12 mouse cellular contexts compared by ENCODE assay signal in genomic region chr6:58642191-58642590, GRCm38 (mm10). TPM values are rescaled to one million over a fixed set of nuclear protein-coding genes. Genes with fewer than 3 reads are reported as not detected.
DNase-seq lines count a peak whose midpoint lies in the region; ATAC-seq and TF ChIP-seq lines count a peak whose summit lies in the region.
"Had no signal": no experiment of that assay in that cellular context is flagged by ENCODE, and none has a peak within 500 bp of the region (broad histone marks: within the 10 kb centered on the region; RNA-seq: fewer than 3 reads in every experiment).

No protein-coding gene starts in this region.

- H3K4me1 ChIP-seq in heart, embryonic 12.5 days (replicated peaks): peaks cover 18% of the 10 kb centered on the region
- H3K4me1 ChIP-seq in liver, embryonic 14.5 days (replicated peaks; ENCODE audit: control insufficient read depth in 2 of 2, insufficient read depth in 2 of 2, low read length in 1 of 2): peaks cover 39 to 54% of the 10 kb centered on the region in 2 experiments
- peaks cover 10% of the 10 kb centered on the region for H3K4me1 ChIP-seq in midbrain, embryonic 15.5 days

- TF ChIP-seq CTCF in liver, embryonic 14.5 days (IDR thresholded peaks at IDR 0.05; ENCODE audit: low read depth): no peak

- no peak overlapping the region for H3K9ac ChIP-seq in heart, embryonic 12.5 days
- H3K9ac ChIP-seq in liver, embryonic 14.5 days (replicated peaks): peak overlapping the region; percentile 97
- H3K9ac ChIP-seq in midbrain, embryonic 15.5 days: no peak overlapping the region
- H3K9ac ChIP-seq: embryonic facial prominence, embryonic 15.5 days; limb, embryonic 12.5 days; midbrain, embryonic 12.5 days had no signal

- H3K9me3 ChIP-seq in heart, embryonic 12.5 days (replicated peaks): no peaks in the 10 kb centered on the region
- H3K9me3 ChIP-seq in liver, embryonic 14.5 days (ENCODE audit: control insufficient read depth, low read length): no peaks in the 10 kb centered on the region
- no peaks in the 10 kb centered on the region for H3K9me3 ChIP-seq in midbrain, embryonic 15.5 days
- H3K9me3 ChIP-seq: embryonic facial prominence, embryonic 15.5 days; limb, embryonic 12.5 days; midbrain, embryonic 12.5 days had no signal

- no peak overlapping the region for H3K4me3 ChIP-seq in heart, embryonic 12.5 days
- H3K4me3 ChIP-seq in liver, embryonic 14.5 days (ENCODE audit: insufficient read depth in 1 of 2, low read depth in 2 of 2, low read length in 2 of 2): peak overlapping the region; percentile 87 to 92
- no peak overlapping the region for H3K4me3 ChIP-seq in midbrain, embryonic 15.5 days
- H3K4me3 ChIP-seq: embryonic facial prominence, embryonic 15.5 days; limb, embryonic 12.5 days; midbrain, embryonic 12.5 days had no signal

- peak overlapping the region; percentile 76; the same call in 1 of the 2 replicates for H3K4me2 ChIP-seq in heart, embryonic 12.5 days
- peak overlapping the region; percentile 77 for H3K4me2 ChIP-seq in liver, embryonic 14.5 days (ENCODE audit: low read depth)
- no peak overlapping the region for H3K4me2 ChIP-seq in midbrain, embryonic 15.5 days
- H3K4me2 ChIP-seq: embryonic facial prominence, embryonic 15.5 days; midbrain, embryonic 12.5 days had no signal

- no peak overlapping the region for H3K27ac ChIP-seq in heart, embryonic 12.5 days (ENCODE audit: poor library complexity, severe bottlenecking)
- peak overlapping the region; percentile 95 for H3K27ac ChIP-seq in liver, embryonic 14.5 days
- no peak overlapping the region for H3K27ac ChIP-seq in midbrain, embryonic 15.5 days
- H3K27ac ChIP-seq: embryonic facial prominence, embryonic 15.5 days; limb, embryonic 12.5 days; midbrain, embryonic 12.5 days had no signal

- no peaks in the 10 kb centered on the region for H3K36me3 ChIP-seq in heart, embryonic 12.5 days
- peaks cover 14% of the 10 kb centered on the region for H3K36me3 ChIP-seq in liver, embryonic 14.5 days (replicated peaks; ENCODE audit: control insufficient read depth, insufficient read depth, low read depth)
- no peaks in the 10 kb centered on the region for H3K36me3 ChIP-seq in midbrain, embryonic 15.5 days (replicated peaks)
- H3K36me3 ChIP-seq: embryonic facial prominence, embryonic 15.5 days; limb, embryonic 12.5 days; midbrain, embryonic 12.5 days had no signal

- ATAC-seq in heart, embryonic 12.5 days (ENCODE audit: insufficient number of reproducible peaks, low FRiP score): no peak
- peak; percentile 87 for ATAC-seq in liver, embryonic 14.5 days (ENCODE audit: insufficient read depth)
- no peak for ATAC-seq in inflammation-experienced regulatory T-cells, adult 6 months
- ATAC-seq in midbrain, embryonic 15.5 days (replicated peaks): no peak
- ATAC-seq in CD4-positive, CD25-positive, alpha-beta regulatory T cell, adult 4 months: no peak

- peak; percentile 100 for TF ChIP-seq EP300 in liver, embryonic 14.5 days (IDR thresholded peaks at IDR 0.05; ENCODE audit: low read depth)

- no peak for DNase-seq in heart, adult 18-20 months
- DNase-seq in spleen, adult 12 weeks (ENCODE audit: low spot score): peak; percentile 63
- no peak for DNase-seq in spleen, adult 18-20 months
- peak; percentile 92 to 95 (median 95) for DNase-seq in liver, embryonic 14.5 days (ENCODE audit: low read depth in 3 of 3, low spot score in 3 of 3)
- DNase-seq: gastrocnemius, postnatal 14 days had no signal

- no peaks in the 10 kb centered on the region for H3K27me3 ChIP-seq in heart, embryonic 12.5 days (replicated peaks)
- H3K27me3 ChIP-seq in liver, embryonic 14.5 days (ENCODE audit: control insufficient read depth, insufficient read depth, low read length): no peaks in the 10 kb centered on the region
- H3K27me3 ChIP-seq in midbrain, embryonic 15.5 days (replicated peaks): no peaks in the 10 kb centered on the region
- H3K27me3 ChIP-seq: embryonic facial prominence, embryonic 15.5 days; limb, embryonic 12.5 days; midbrain, embryonic 12.5 days had no signal

- WGBS in heart, embryonic 12.5 days: 34% methylated on average over 2 of the region's 2 CpGs
- 13% methylated on average over 2 of the region's 2 CpGs for WGBS in liver, embryonic 14.5 days (ENCODE audit: insufficient replicate concordance)
- 81% methylated on average over 2 of the region's 2 CpGs for WGBS in midbrain, embryonic 15.5 days

RNA-seq across cellular contexts. Expression of gene Abcg2, which starts 57.9 kb away (rescaled TPM):
- 60.1 and 62.0 TPM in 2 replicates for polyA plus RNA-seq in heart, embryonic 12.5 days (2016; fragmentation: Nextera tagmentation; extraction: Ambion mirVana)
- total RNA-seq in heart, adult 18-20 months (2021): 10 to 100 TPM; 24.4 to 32.2 TPM
- 49.2 and 66.5 TPM in 2 replicates for polyA plus RNA-seq in liver, embryonic 14.5 days (2012; rRNA removed)
- 166 and 171 TPM in 2 replicates for polyA plus RNA-seq in liver, embryonic 14.5 days (2014; fragmentation: Nextera tagmentation; extraction: Ambion mirVana)
- polyA plus RNA-seq in inflammation-experienced regulatory T-cells, adult 6 months (2017; shearing (Covaris generic)): 10 to 100 TPM; 12.1 to 23.4 (median 19.2) TPM
- 33.3 and 37.6 TPM in 2 replicates for polyA plus RNA-seq in midbrain, embryonic 15.5 days (2015; fragmentation: Nextera tagmentation; extraction: Ambion mirVana)
- polyA plus RNA-seq in CD4-positive, CD25-positive, alpha-beta regulatory T cell, adult 4 months (2017; shearing (Covaris generic)): 10 to 100 TPM; 16.9 to 26.3 TPM

Comparison
In these comparisons a context has a peak if more than half of its experiments do, and no peak if none do; other contexts are left out.
1. DNase-seq: peak in spleen, adult 12 weeks (single experiment) and liver, embryonic 14.5 days (3 of 3); none in heart, adult 18-20 months (0 of 2) and spleen, adult 18-20 months (0 of 2).
2. H3K4me3 ChIP-seq: peak in liver, embryonic 14.5 days (2 of 2); none in heart, embryonic 12.5 days (single experiment) and midbrain, embryonic 15.5 days (single experiment).